Mouse (Mus musculus) limb, embryonic 11.5 days (tissue): ENCODE measurements around the gene Tes3-ps. TPM values are rescaled to one million over a fixed set of nuclear protein-coding genes. Genes with fewer than 3 reads are reported as not detected.

Experiments
- ATAC-seq: fragments of 200-750 bp; cut with Nextera tagmentation; 2 replicates; pipeline ENCODE4 v1.8.0; 2017; ENCODE audit warnings: low read depth; ENCODE audit not compliant: insufficient number of reproducible peaks, low FRiP score, low TSS enrichment
- DNase-seq: peaks from one replicate; pipeline ENCODE4 v3.0.0-alpha.2; 2015; ENCODE audit warnings: low spot score
- H3K27ac ChIP-seq: fragments of 300-500 bp; sonication (generic); replicated peaks from 2 replicates; pipeline ENCODE4 v1.5.1; 2014; ENCODE audit warnings: low read depth, mild to moderate bottlenecking, low read length
- H3K27me3 ChIP-seq: fragments of 300-500 bp; sonication (generic); 2 replicates; pipeline ENCODE4 v1.6.1; 2014; ENCODE audit warnings: mild to moderate bottlenecking, low read length, mixed read lengths; ENCODE audit not compliant: control insufficient read depth, insufficient read depth
- H3K36me3 ChIP-seq: fragments of 300-500 bp; sonication (generic); 2 replicates; pipeline ENCODE4 v1.6.1; 2014; ENCODE audit warnings: mild to moderate bottlenecking, low read length, moderate library complexity, mixed read lengths; ENCODE audit not compliant: control insufficient read depth, insufficient read depth
- H3K4me1 ChIP-seq: fragments of 300-500 bp; sonication (generic); 2 replicates; pipeline ENCODE4 v1.6.1; 2014; ENCODE audit warnings: low read length, mixed read lengths; ENCODE audit not compliant: control insufficient read depth, insufficient read depth
- H3K4me2 ChIP-seq: fragments of 300-500 bp; sonication (generic); 2 replicates; pipeline ENCODE4 v1.6.1; 2014; ENCODE audit warnings: low read depth, mild to moderate bottlenecking, moderate library complexity; ENCODE audit not compliant: severe bottlenecking
- H3K4me3 ChIP-seq: fragments of 300-500 bp; sonication (generic); 2 replicates; pipeline ENCODE4 v1.5.1; 2014; ENCODE audit warnings: low read depth, low read length
- H3K9ac ChIP-seq: fragments of 300-500 bp; sonication (generic); 2 replicates; pipeline ENCODE4 v1.6.1; 2014; ENCODE audit warnings: mild to moderate bottlenecking, low read length
- H3K9me3 ChIP-seq: fragments of 300-500 bp; sonication (generic); 2 replicates; pipeline ENCODE4 v1.6.1; 2016; ENCODE audit warnings: low read length; ENCODE audit not compliant: control insufficient read depth
- WGBS: fragments of 180-500 bp; shearing (Covaris S2); extraction: QIAGEN DNeasy Blood & Tissue Kit; methylation state at CpG from one replicate; pipeline ENCODE4 v1.1.7; 2014; 5-methylcytosine and 5-hydroxymethylcytosine counted together
- polyA plus RNA-seq: library from polyadenylated mRNA; unstranded; fragments of >200 nt; fragmentation: Nextera tagmentation; extraction: Ambion mirVana; gene quantifications from 2 replicates; pipeline ENCODE4 v1.2.1, GENCODE M21; 2014

The Tes3-ps gene
- polyA plus RNA-seq, 1 experiment from 2014 or later, result 0.85 TPM

- no peak overlapping the region for H3K9ac ChIP-seq
- no peaks in the 10 kb centered on the region for H3K36me3 ChIP-seq
- WGBS, result 94% methylated on average over 6 of the region's 6 CpGs
- no peaks in the 10 kb centered on the region for H3K9me3 ChIP-seq
- DNase-seq (no peak), ATAC-seq (no peak)
- no peaks in the 10 kb centered on the region for H3K4me1 ChIP-seq
- H3K27ac ChIP-seq, result no peak overlapping the region
- H3K27me3 ChIP-seq, result no peaks in the 10 kb centered on the region
- no peak overlapping the region for H3K4me2 ChIP-seq
- no peak overlapping the region for H3K4me3 ChIP-seq
These were observed 14.2 kb upstream of the Tes3-ps start for GRCm38 (mm10) chr13:49478851-49479374.

- H3K4me3 ChIP-seq, result no peak overlapping the region
- 83% methylated on average over 4 of the region's 4 CpGs for WGBS
- no peak overlapping the region for H3K4me2 ChIP-seq
- ATAC-seq (no peak), DNase-seq (no peak)
- H3K27me3 ChIP-seq, result no peaks in the 10 kb centered on the region
- H3K9me3 ChIP-seq, result no peaks in the 10 kb centered on the region
- no peaks in the 10 kb centered on the region for H3K4me1 ChIP-seq
- no peak overlapping the region for H3K27ac ChIP-seq
- no peak overlapping the region for H3K9ac ChIP-seq
- no peaks in the 10 kb centered on the region for H3K36me3 ChIP-seq
These were observed 13.7 kb upstream of the Tes3-ps start for GRCm38 (mm10) chr13:49479399-49479798.

- ATAC-seq, result no peak
- H3K9ac ChIP-seq, result no peak overlapping the region
- no peaks in the 10 kb centered on the region for H3K27me3 ChIP-seq
- no peaks in the 10 kb centered on the region for H3K9me3 ChIP-seq
- 88% methylated on average over 2 of the region's 2 CpGs for WGBS
- H3K4me1 ChIP-seq, result no peaks in the 10 kb centered on the region
- H3K36me3 ChIP-seq, result no peaks in the 10 kb centered on the region
- no peak for DNase-seq
- H3K4me3 ChIP-seq, result no peak overlapping the region
- H3K27ac ChIP-seq, result no peak overlapping the region
- no peak overlapping the region for H3K4me2 ChIP-seq
These were observed 13.1 kb upstream of the Tes3-ps start for GRCm38 (mm10) chr13:49480057-49480456.

- Histone ChIP-seq H3K27ac (no peak overlapping the region), H3K36me3 (no peaks in the 10 kb centered on the region), H3K4me2 (no peak overlapping the region), H3K9me3 (no peaks in the 10 kb centered on the region), H3K9ac (no peak overlapping the region), H3K4me1 (no peaks in the 10 kb centered on the region), H3K4me3 (no peak overlapping the region), H3K27me3 (no peaks in the 10 kb centered on the region)
- ATAC-seq, result no peak
- no peak for DNase-seq
- WGBS, result 68% methylated on average over 5 of the region's 5 CpGs
These were observed 12.6 kb upstream of the Tes3-ps start for GRCm38 (mm10) chr13:49480551-49480950.

GRCm38 (mm10) chr13:49485388-49485787 lies 7.7 kb upstream of the Tes3-ps start:
- Histone ChIP-seq H3K4me1 (no peaks in the 10 kb centered on the region), H3K4me3 (no peak overlapping the region), H3K27ac (no peak overlapping the region), H3K4me2 (no peak overlapping the region), H3K27me3 (no peaks in the 10 kb centered on the region), H3K36me3 (no peaks in the 10 kb centered on the region), H3K9me3 (no peaks in the 10 kb centered on the region), H3K9ac (no peak overlapping the region)
- ATAC-seq, result no peak
- WGBS, result 80% methylated on average over 5 of the region's 5 CpGs
- DNase-seq, result no peak

- 83% methylated on average over 4 of the region's 4 CpGs for WGBS
These were observed 11.4 kb downstream of the Tes3-ps start, which contains the start of gene Ecm2 for GRCm38 (mm10) chr13:49504510-49504909. Gene Ecm2 (plus strand): TSS chr13:49504810.

GRCm38 (mm10) chr13:49505776-49506175 lies 12.7 kb downstream of the Tes3-ps start:
- DNase-seq (no peak), ATAC-seq (no peak)
- Histone ChIP-seq H3K4me1 (no peaks in the 10 kb centered on the region), H3K36me3 (no peaks in the 10 kb centered on the region), H3K27me3 (no peaks in the 10 kb centered on the region), H3K9ac (no peak overlapping the region), H3K4me3 (no peak overlapping the region), H3K4me2 (no peak overlapping the region), H3K27ac (no peak overlapping the region), H3K9me3 (no peaks in the 10 kb centered on the region)
- 85% methylated on average over 4 of the region's 4 CpGs for WGBS

More at GRCm38 (mm10) chr13:49504510-49504909, 11.4 kb downstream of the Tes3-ps start, which contains the start of gene Ecm2:
- H3K4me1 ChIP-seq, result no peaks in the 10 kb centered on the region
- no peaks in the 10 kb centered on the region for H3K36me3 ChIP-seq
- no peak within 1 kb of the TSS for H3K27ac ChIP-seq
- no peak within 1 kb of the TSS for H3K4me2 ChIP-seq
- H3K9me3 ChIP-seq, result no peaks in the 10 kb centered on the region
- H3K4me3 ChIP-seq, result no peak within 1 kb of the TSS
- DNase-seq, result no peak
- no peak within 1 kb of the TSS for H3K9ac ChIP-seq
- H3K27me3 ChIP-seq, result no peaks in the 10 kb centered on the region
- ATAC-seq, result no peak

- Histone ChIP-seq H3K9ac (no peak overlapping the region), H3K27ac (no peak overlapping the region), H3K4me1 (no peaks in the 10 kb centered on the region), H3K4me3 (no peak overlapping the region), H3K36me3 (no peaks in the 10 kb centered on the region), H3K27me3 (no peaks in the 10 kb centered on the region), H3K9me3 (no peaks in the 10 kb centered on the region), H3K4me2 (no peak overlapping the region)
- 90% methylated on average over 3 of the region's 3 CpGs for WGBS
- ATAC-seq, result no peak
- no peak for DNase-seq
These were observed 14.1 kb downstream of the Tes3-ps start for GRCm38 (mm10) chr13:49507176-49507575.

GRCm38 (mm10) chr13:49518761-49519160 lies 25.6 kb downstream of the Tes3-ps start:
- Histone ChIP-seq H3K9ac (no peak overlapping the region), H3K27ac (no peak overlapping the region), H3K4me2 (no peak overlapping the region), H3K4me3 (no peak overlapping the region), H3K27me3 (no peaks in the 10 kb centered on the region), H3K9me3 (no peaks in the 10 kb centered on the region), H3K4me1 (no peaks in the 10 kb centered on the region), H3K36me3 (no peaks in the 10 kb centered on the region; the same call in 1 of the 2 replicates)
- 58% methylated on average over 2 of the region's 2 CpGs for WGBS
- ATAC-seq (no peak), DNase-seq (no peak)
